29 mouse cellular contexts compared by ENCODE assay signal in the genomic region with DNA sequence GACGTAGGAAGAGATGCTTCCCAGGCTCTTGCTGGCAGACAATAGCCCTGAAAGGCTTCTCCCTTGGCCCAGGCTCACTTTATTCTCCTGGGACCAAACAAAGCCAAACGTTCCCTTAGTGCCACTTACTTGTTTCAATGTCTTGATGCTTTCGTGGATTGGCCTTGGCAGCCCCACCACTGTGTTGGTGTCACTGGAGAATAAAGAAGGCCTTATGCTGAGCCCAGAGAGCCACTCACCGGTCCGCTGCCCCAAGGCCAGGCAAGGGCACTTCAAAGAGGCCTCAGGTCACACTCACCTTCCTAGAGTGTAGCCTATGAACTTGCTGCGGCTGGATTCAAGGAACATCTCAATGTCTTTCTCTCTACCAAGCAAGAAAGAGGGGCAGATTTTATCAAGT. TPM values are rescaled to one million over a fixed set of nuclear protein-coding genes. Genes with fewer than 3 reads are reported as not detected.
DNase-seq lines count a peak whose midpoint lies in the region.
"Had no signal": no experiment of that assay in that cellular context is flagged by ENCODE, and none has a peak within 500 bp of the region (broad histone marks: within the 10 kb centered on the region; RNA-seq: fewer than 3 reads in every experiment).

No protein-coding gene starts in this region.

- peak; percentile 26 for DNase-seq in adrenal gland, postnatal 14 days
- no peak for DNase-seq in adrenal gland, adult 8-10 months
- peak; percentile 38 for DNase-seq in heart, embryonic 10.5 days (ENCODE audit: low spot score)
- no peak for DNase-seq in heart, postnatal 14 days
- peak; percentile 8 to 26 for DNase-seq in right cerebral cortex, postnatal 10 days (ENCODE audit: low spot score in 2 of 2)
- no peak for DNase-seq in right cerebral cortex, postnatal 25 days
- DNase-seq: cerebellum, adult 18-20 months; cerebellum, postnatal 10 days; embryo, embryonic 11 days; gastrocnemius, adult 2 months; gastrocnemius, postnatal 25 days; heart, postnatal 36 days had no signal

- H3K36me3 ChIP-seq in heart, embryonic 10.5 days, result peaks cover 97% of the 10 kb centered on the region

- WGBS in heart, embryonic 10.5 days, result 94% methylated on average over 6 of the region's 6 CpGs

- H3K4me3 ChIP-seq in heart, embryonic 10.5 days, result no peak overlapping the region
- H3K4me3 ChIP-seq: embryonic facial prominence, embryonic 15.5 days; erythroblast, embryonic 14.5 days; forebrain, embryonic 10.5 days; gastrocnemius, adult 2 months; heart, embryonic 15.5 days; hindbrain, embryonic 12.5 days had no signal

- no peak overlapping the region for H3K27ac ChIP-seq in heart, embryonic 10.5 days
- H3K27ac ChIP-seq: embryonic facial prominence, embryonic 15.5 days; forebrain, embryonic 10.5 days; gastrocnemius, adult 2 months; heart, embryonic 15.5 days; hindbrain, embryonic 12.5 days had no signal

- H3K4me1 ChIP-seq in heart, embryonic 10.5 days, result peaks cover 6% of the 10 kb centered on the region; the same call in 1 of the 2 replicates
- H3K4me1 ChIP-seq: embryonic facial prominence, embryonic 15.5 days; forebrain, embryonic 10.5 days; hindbrain, embryonic 12.5 days had no signal

- no peaks in the 10 kb centered on the region for H3K27me3 ChIP-seq in heart, embryonic 10.5 days (ENCODE audit: insufficient read depth, poor library complexity, severe bottlenecking)
- H3K27me3 ChIP-seq: embryonic facial prominence, embryonic 15.5 days; heart, embryonic 15.5 days; hindbrain, embryonic 12.5 days had no signal

- H3K9me3 ChIP-seq in heart, embryonic 10.5 days, result no peaks in the 10 kb centered on the region
- H3K9me3 ChIP-seq: embryonic facial prominence, embryonic 15.5 days; forebrain, embryonic 10.5 days; heart, embryonic 15.5 days; hindbrain, embryonic 12.5 days had no signal

- intact Hi-C loops in heart, postnatal 14 days (cut with DNase I), result no loop called here

RNA-seq across cellular contexts. Expression of a gene that starts 11.2 kb away (rescaled TPM):
- not detected in 2 replicates for total RNA-seq in adrenal gland, postnatal 14 days (2021)
- total RNA-seq in adrenal gland, adult 8-10 months (2022), result not detected
- not detected in 2 replicates for polyA plus RNA-seq in heart, embryonic 10.5 days (2016; fragmentation: Nextera tagmentation; extraction: Ambion mirVana)
- not detected for total RNA-seq in heart, postnatal 14 days (2021)
- total RNA-seq: adrenal gland, adult 18-20 months; adrenal gland, postnatal 4 days; common myeloid progenitor, adult 5-6 weeks; gastrocnemius, adult 2 months; gastrocnemius, postnatal 25 days; granulocyte monocyte progenitor cell, adult 5-6 weeks; heart, postnatal 36 days; MEL had no signal
- polyA plus RNA-seq: brain, embryonic 14.5 days; C2C12; embryonic facial prominence, embryonic 11.5 days; embryonic facial prominence, embryonic 15.5 days; erythroblast, embryonic 14.5 days; forebrain, embryonic 10.5 days; forebrain, embryonic 14.5 days; heart, embryonic 11.5 days; heart, embryonic 15.5 days; hindbrain, embryonic 12.5 days; hindbrain, embryonic 16.5 days; inflammation-experienced regulatory T-cells, adult 6 months had no signal

RNA-seq across cellular contexts. Expression of a gene that starts 11.6 kb away (rescaled TPM):
- 33.5 TPM in 2 replicates for total RNA-seq in adrenal gland, postnatal 14 days (2021)
- 10 to 100 TPM; 30.1 to 40.2 (median 36.0) TPM for total RNA-seq in adrenal gland, adult 8-10 months (2022)
- 45.1 and 50.1 TPM in 2 replicates for polyA plus RNA-seq in heart, embryonic 10.5 days (2016; fragmentation: Nextera tagmentation; extraction: Ambion mirVana)
- total RNA-seq in heart, postnatal 14 days (2021), result 10 to 100 TPM; 21.4 to 26.2 TPM

RNA-seq across cellular contexts. Expression of a gene that starts 25.1 kb away (rescaled TPM):
- total RNA-seq in adrenal gland, postnatal 14 days (2021), result not detected in 2 replicates
- not detected for total RNA-seq in adrenal gland, adult 8-10 months (2022)
- 2.3 and 13.0 TPM in 2 replicates for polyA plus RNA-seq in heart, embryonic 10.5 days (2016; fragmentation: Nextera tagmentation; extraction: Ambion mirVana)
- not detected for total RNA-seq in heart, postnatal 14 days (2021)
- total RNA-seq: adrenal gland, adult 18-20 months; adrenal gland, postnatal 4 days; common myeloid progenitor, adult 5-6 weeks; gastrocnemius, adult 2 months; gastrocnemius, postnatal 25 days; granulocyte monocyte progenitor cell, adult 5-6 weeks; heart, postnatal 36 days; MEL had no signal
- polyA plus RNA-seq: C2C12; erythroblast, embryonic 14.5 days; inflammation-experienced regulatory T-cells, adult 6 months had no signal

Comparison
In these comparisons a context has a peak if more than half of its experiments do, and no peak if none do; other contexts are left out.
1. DNase-seq: peak in adrenal gland, postnatal 14 days (single experiment), heart, embryonic 10.5 days (single experiment) and right cerebral cortex, postnatal 10 days (2 of 2); none in adrenal gland, adult 8-10 months (single experiment), heart, postnatal 14 days (0 of 2) and right cerebral cortex, postnatal 25 days (single experiment).